Mouse (Mus musculus): ENCODE data around the gene Zfp579.
A peak's percentile ranks its signal among the peaks of the same experiment; 100 is the strongest.
"Not testable (repeated sequence)": the region's sequence is repeated elsewhere in the genome, so short reads cannot be mapped to it uniquely, and the experiment has no call there.

The Zfp579 gene

GRCm38 (mm10) chr7:5015118-5016001 lies 19.4 kb upstream of the Zfp579 start, which contains the start of gene Gm44973:
Gene Gm44973, plus strand, starts transcription at chr7:5015496.
- ATAC-seq (ENCODE audit: low TSS enrichment), result peak; percentile 67

GRCm38 (mm10) chr7:5014251-5015117 lies 18.5 kb upstream of the Zfp579 start, which contains the start of the genes Zfp524 and Fiz1:
Gene Zfp524, plus strand, starts transcription at chr7:5014415.
Gene Fiz1, minus strand, starts transcription at chr7:5014697.
- ATAC-seq (ENCODE audit: low TSS enrichment), result peak; percentile 62

GRCm38 (mm10) chr7:5012681-5013513 lies 16.9 kb upstream of the Zfp579 start:
- no peak for ATAC-seq (ENCODE audit: low TSS enrichment)

GRCm38 (mm10) chr7:5008229-5008628 lies 12.3 kb upstream of the Zfp579 start:
- ATAC-seq (ENCODE audit: low TSS enrichment), result no peak

- ATAC-seq (ENCODE audit: low TSS enrichment), result not testable (repeated sequence)
Observed at GRCm38 (mm10) chr7:5002876-5003275, 6.9 kb upstream of the Zfp579 start.

- no peak for ATAC-seq (ENCODE audit: low TSS enrichment)
Observed at GRCm38 (mm10) chr7:4999876-5000275, 3.9 kb upstream of the Zfp579 start.

- no peak for ATAC-seq (ENCODE audit: low TSS enrichment)
Observed at GRCm38 (mm10) chr7:4996934-4997333, 976 bp upstream of the Zfp579 start.

GRCm38 (mm10) chr7:4995268-4996002 lies 523 bp downstream of the Zfp579 start:
- peak; percentile 10; the same call in 1 of the 2 replicates for ATAC-seq (ENCODE audit: low TSS enrichment)

- ATAC-seq (ENCODE audit: low TSS enrichment), result no peak
Observed at GRCm38 (mm10) chr7:4993999-4994788, 1.8 kb downstream of the Zfp579 start.

- ATAC-seq (ENCODE audit: low TSS enrichment), result no peak
Observed at GRCm38 (mm10) chr7:4993347-4993998, 2.5 kb downstream of the Zfp579 start.

GRCm38 (mm10) chr7:4988250-4988649 lies 7.7 kb downstream of the Zfp579 start:
- no peak for ATAC-seq (ENCODE audit: low TSS enrichment)

GRCm38 (mm10) chr7:4976832-4977231 lies 19.1 kb downstream of the Zfp579 start:
- ATAC-seq (ENCODE audit: low TSS enrichment), result no peak

GRCm38 (mm10) chr7:4975455-4975854 lies 20.5 kb downstream of the Zfp579 start:
- no peak for ATAC-seq (ENCODE audit: low TSS enrichment)

- ATAC-seq (ENCODE audit: low TSS enrichment), result no peak
Observed at GRCm38 (mm10) chr7:4972321-4973047, 23.5 kb downstream of the Zfp579 start.

GRCm38 (mm10) chr7:4971710-4972109 lies 24.2 kb downstream of the Zfp579 start:
- no peak for ATAC-seq (ENCODE audit: low TSS enrichment)

- ATAC-seq (ENCODE audit: low TSS enrichment), result no peak
Observed at GRCm38 (mm10) chr7:4971068-4971467, 24.9 kb downstream of the Zfp579 start, which contains the start of gene Sbk3. Gene Sbk3, minus strand, starts transcription at chr7:4971168.

GRCm38 (mm10) chr7:4964988-4965387 lies 31.0 kb downstream of the Zfp579 start:
- ATAC-seq (ENCODE audit: low TSS enrichment), result no peak

GRCm38 (mm10) chr7:4964272-4964671 lies 31.7 kb downstream of the Zfp579 start, which contains the start of gene Sbk2:
Gene Sbk2, minus strand, starts transcription at chr7:4964406.
- peak; percentile 88 for ATAC-seq (ENCODE audit: low TSS enrichment)

- ATAC-seq (ENCODE audit: low TSS enrichment), result no peak
Observed at GRCm38 (mm10) chr7:4963527-4963926, 32.4 kb downstream of the Zfp579 start.

All from frontal cortex, adult (tissue).